Mouse (Mus musculus) heart, embryonic 16.5 days (tissue): Measurements from ENCODE around the gene C330007P06Rik. TPM values are rescaled to one million over a fixed set of nuclear protein-coding genes. Genes with fewer than 3 reads are reported as not detected.
"Not testable (repeated sequence)": the region's sequence is repeated elsewhere in the genome, so short reads cannot be mapped to it uniquely, and the experiment has no call there.

Source experiments
- ATAC-seq: fragments of 200-750 bp; cut with Nextera tagmentation; replicated peaks from 2 replicates; pipeline ENCODE4 v1.8.0; 2017; ENCODE audit warnings: moderate number of reproducible peaks; ENCODE audit not compliant: insufficient read depth, low FRiP score; ENCODE audit errors: extremely low read depth
- H3K27ac ChIP-seq: fragments of 300-500 bp; sonication (generic); 2 replicates; pipeline ENCODE4 v1.5.1; 2014; ENCODE audit warnings: mild to moderate bottlenecking, low read length, control low read depth, moderate library complexity
- H3K27me3 ChIP-seq: fragments of 300-500 bp; sonication (generic); 2 replicates; pipeline ENCODE4 v1.6.1; 2014; ENCODE audit warnings: low read length, mixed read lengths; ENCODE audit not compliant: control insufficient read depth, insufficient read depth
- H3K36me3 ChIP-seq: fragments of 300-500 bp; sonication (generic); 2 replicates; pipeline ENCODE4 v1.6.1; 2014; ENCODE audit not compliant: control insufficient read depth, insufficient read depth
- H3K4me1 ChIP-seq: fragments of 300-500 bp; sonication (generic); 2 replicates; pipeline ENCODE4 v1.6.1; 2014; ENCODE audit warnings: low read length, mixed read lengths; ENCODE audit not compliant: control insufficient read depth, insufficient read depth
- H3K4me2 ChIP-seq: fragments of 300-500 bp; sonication (generic); 2 replicates; pipeline ENCODE4 v1.6.1; 2014; ENCODE audit warnings: low read depth, mild to moderate bottlenecking, control low read depth, low read length
- H3K4me3 ChIP-seq: fragments of 300-500 bp; sonication (generic); 2 replicates; pipeline ENCODE4 v1.5.1; 2014; ENCODE audit warnings: mild to moderate bottlenecking, control low read depth, low read length
- H3K9ac ChIP-seq: fragments of 300-500 bp; sonication (generic); 2 replicates; pipeline ENCODE4 v1.6.1; 2014; ENCODE audit warnings: low read length, control low read depth
- H3K9me3 ChIP-seq: fragments of 300-500 bp; sonication (generic); replicated peaks from 2 replicates; pipeline ENCODE4 v1.6.1; 2016; ENCODE audit warnings: low read length; ENCODE audit not compliant: control insufficient read depth
- WGBS: fragments of 180-500 bp; shearing (Covaris S2); extraction: QIAGEN DNeasy Blood & Tissue Kit; methylation state at CpG from one replicate; pipeline ENCODE4 v1.1.7; 2014; 5-methylcytosine and 5-hydroxymethylcytosine counted together
- polyA plus RNA-seq: library from polyadenylated mRNA; unstranded; fragments of >200 nt; fragmentation: Nextera tagmentation; extraction: Ambion mirVana; gene quantifications from 2 replicates; pipeline ENCODE4 v1.2.1, GENCODE M21; 2015

The C330007P06Rik gene
- polyA plus RNA-seq, 1 experiment from 2014 or later = 20.4 TPM

GRCm38 (mm10) chrX:36808318-36808683 lies 65.6 kb downstream of the C330007P06Rik start:
- Histone ChIP-seq H3K4me2 (peak overlapping the region; percentile 64), H3K27ac (peak overlapping the region; percentile 64), H3K9ac (peak overlapping the region; percentile 70; the same call in 1 of the 2 replicates), H3K4me3 (peak overlapping the region; percentile 47), H3K9me3 (no peaks in the 10 kb centered on the region), H3K27me3 (no peaks in the 10 kb centered on the region), H3K36me3 (no peaks in the 10 kb centered on the region), H3K4me1 (peaks cover 7% of the 10 kb centered on the region; the same call in 1 of the 2 replicates)
- ATAC-seq = no peak
- 50% methylated on average over 6 of the region's 6 CpGs for WGBS

DNA sequence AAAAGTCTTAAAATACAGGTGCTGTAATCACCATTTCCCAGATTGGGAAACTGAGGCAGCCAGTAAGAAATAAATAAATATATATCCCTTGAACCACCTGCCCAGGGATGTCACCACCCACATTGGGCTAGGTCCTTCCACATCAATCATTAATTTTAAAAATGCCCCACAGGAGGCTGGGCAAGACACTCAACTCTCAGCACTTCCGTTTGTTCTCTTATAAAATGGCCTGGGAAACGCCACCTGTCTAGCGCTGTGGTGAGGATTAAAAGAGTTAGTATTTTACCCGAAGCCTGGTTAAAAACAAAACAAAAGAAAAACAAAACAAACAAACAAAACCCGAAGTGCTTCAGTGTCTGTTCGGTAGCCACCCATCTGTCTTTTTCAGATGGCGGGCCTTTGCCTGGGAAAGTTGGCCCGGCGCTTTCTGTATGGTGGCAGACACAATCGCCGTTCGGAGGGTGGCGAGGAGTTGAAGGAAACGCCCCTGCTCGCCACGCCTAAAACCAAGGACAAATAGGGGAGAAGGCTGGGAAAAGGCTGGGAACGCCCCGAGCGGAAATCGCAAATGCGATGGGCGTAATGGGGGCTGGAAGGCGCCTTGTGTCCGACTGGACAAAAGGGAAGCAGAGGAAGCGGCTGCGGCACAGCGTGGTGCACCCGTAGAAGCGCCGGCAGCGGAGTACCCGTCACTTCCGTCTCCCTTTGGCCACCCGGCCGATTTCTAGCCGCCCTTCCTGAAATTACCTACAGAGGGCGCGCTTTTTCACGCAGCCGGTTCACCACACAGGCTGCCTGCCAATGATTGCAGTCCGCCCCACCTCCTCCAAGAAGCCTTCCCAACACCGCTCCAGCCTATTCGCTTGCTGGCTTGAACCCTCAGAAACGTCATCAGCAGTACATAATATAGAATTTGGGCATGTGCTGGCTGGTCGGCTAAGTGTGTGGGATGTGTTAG lies 66.3 kb downstream of the C330007P06Rik start:
- peak; percentile 91 for ATAC-seq
- Histone ChIP-seq H3K4me1 (peaks cover 7% of the 10 kb centered on the region; the same call in 1 of the 2 replicates), H3K36me3 (no peaks in the 10 kb centered on the region), H3K27ac (peak overlapping the region; percentile 64), H3K27me3 (no peaks in the 10 kb centered on the region), H3K9me3 (no peaks in the 10 kb centered on the region), H3K4me2 (peak overlapping the region; percentile 64), H3K9ac (peak overlapping the region; percentile 70), H3K4me3 (peak overlapping the region; percentile 47)
- 12% methylated on average over 42 of the region's 45 CpGs for WGBS

DNA sequence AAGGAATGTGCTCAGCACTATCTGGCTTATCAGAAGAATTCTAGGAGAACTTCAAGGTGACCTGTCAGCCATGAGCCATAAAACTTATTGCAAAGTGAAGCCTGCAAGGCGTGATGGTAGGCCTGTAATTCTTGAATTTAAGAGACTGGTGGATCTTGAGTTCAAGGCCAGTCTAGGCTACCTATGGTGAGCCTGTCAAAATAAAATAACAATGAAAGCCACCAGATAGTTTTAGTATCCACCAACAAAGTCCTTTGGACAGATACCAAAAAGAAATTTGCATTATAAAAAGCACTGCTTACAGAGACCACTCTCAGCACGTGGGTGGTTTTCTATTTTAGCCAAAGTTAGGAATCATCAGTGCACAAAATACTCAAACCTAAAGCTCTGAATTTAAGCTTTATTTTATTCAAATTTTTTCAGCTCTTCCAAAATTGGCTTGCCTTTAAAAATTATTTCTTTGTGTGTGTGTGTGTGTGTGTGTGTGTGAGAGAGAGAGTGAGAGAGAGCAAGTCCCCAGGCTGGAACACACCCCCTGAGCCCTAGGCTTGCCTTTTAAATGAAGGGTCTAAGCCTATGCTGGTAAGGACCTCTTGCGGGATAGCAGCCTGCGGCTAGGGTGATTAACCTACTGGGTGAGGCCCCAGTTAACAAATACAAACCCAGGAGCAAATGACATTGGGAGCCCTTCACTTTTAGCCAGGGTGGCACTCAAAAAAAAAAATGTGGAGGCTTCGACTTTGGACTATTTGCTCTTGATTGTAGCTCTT lies 68.3 kb downstream of the C330007P06Rik start:
- H3K27me3 ChIP-seq = no peaks in the 10 kb centered on the region
- 58% methylated on average over 5 of the region's 5 CpGs for WGBS
- no peak overlapping the region for H3K4me3 ChIP-seq
- no peak overlapping the region for H3K4me2 ChIP-seq
- H3K9me3 ChIP-seq = no peaks in the 10 kb centered on the region
- H3K27ac ChIP-seq = no peak overlapping the region
- no peak overlapping the region for H3K9ac ChIP-seq
- no peaks in the 10 kb centered on the region for H3K36me3 ChIP-seq
- ATAC-seq = no peak
- H3K4me1 ChIP-seq = peaks cover 7% of the 10 kb centered on the region; the same call in 1 of the 2 replicates

GRCm38 (mm10) chrX:36804196-36804595 lies 69.7 kb downstream of the C330007P06Rik start:
- Histone ChIP-seq H3K4me3 (no peak overlapping the region), H3K9ac (no peak overlapping the region), H3K27me3 (no peaks in the 10 kb centered on the region), H3K4me2 (no peak overlapping the region), H3K9me3 (no peaks in the 10 kb centered on the region), H3K36me3 (no peaks in the 10 kb centered on the region), H3K4me1 (peaks cover 7% of the 10 kb centered on the region; the same call in 1 of the 2 replicates), H3K27ac (no peak overlapping the region)
- ATAC-seq = no peak
- WGBS = 51% methylated on average over 5 of the region's 5 CpGs

DNA sequence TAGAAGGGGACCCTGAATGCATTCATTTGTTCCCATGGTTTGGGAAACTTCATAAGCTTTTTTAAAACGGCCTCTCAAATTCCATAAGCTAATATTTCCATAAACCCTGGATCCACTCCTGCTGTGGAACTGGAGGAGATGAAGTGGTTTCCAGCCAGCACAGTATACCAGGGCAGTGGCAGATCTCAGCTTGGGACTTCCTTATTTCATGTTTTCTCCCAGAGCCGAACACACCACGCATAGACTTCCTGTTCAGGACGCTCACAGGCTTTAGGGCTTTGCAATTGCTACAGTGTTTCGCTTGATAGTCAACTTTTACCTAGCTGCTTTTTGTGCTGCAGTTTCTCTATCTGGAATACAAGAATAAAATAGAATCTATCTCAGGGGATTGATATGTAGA lies 70.7 kb downstream of the C330007P06Rik start:
- H3K36me3 ChIP-seq = no peaks in the 10 kb centered on the region; the same call in 1 of the 2 replicates
- no peak overlapping the region for H3K9ac ChIP-seq
- peaks cover 7% of the 10 kb centered on the region; the same call in 1 of the 2 replicates for H3K4me1 ChIP-seq
- WGBS = 70% methylated on average over 5 of the region's 5 CpGs
- H3K9me3 ChIP-seq = no peaks in the 10 kb centered on the region
- H3K27me3 ChIP-seq = no peaks in the 10 kb centered on the region
- no peak for ATAC-seq
- H3K4me2 ChIP-seq = no peak overlapping the region
- no peak overlapping the region for H3K27ac ChIP-seq
- H3K4me3 ChIP-seq = no peak overlapping the region

GRCm38 (mm10) chrX:36799131-36799879 lies 74.6 kb downstream of the C330007P06Rik start:
- Histone ChIP-seq H3K36me3 (peaks cover 6% of the 10 kb centered on the region; the same call in 1 of the 2 replicates), H3K27me3 (no peaks in the 10 kb centered on the region), H3K4me3 (no peak overlapping the region), H3K9ac (no peak overlapping the region), H3K4me2 (no peak overlapping the region), H3K4me1 (no peaks in the 10 kb centered on the region), H3K9me3 (no peaks in the 10 kb centered on the region; the same call in 1 of the 2 replicates), H3K27ac (no peak overlapping the region)
- ATAC-seq = no peak
- 44% methylated on average over 6 of the region's 6 CpGs for WGBS

GRCm38 (mm10) chrX:36796734-36797133 lies 77.2 kb downstream of the C330007P06Rik start:
- Histone ChIP-seq H3K9ac (peak overlapping the region; percentile 91), H3K4me3 (peak overlapping the region; percentile 76), H3K27ac (peak overlapping the region; percentile 94), H3K4me2 (peak overlapping the region; percentile 59)
- H3K36me3 ChIP-seq, H3K4me1 ChIP-seq, ATAC-seq, H3K9me3 ChIP-seq, H3K27me3 ChIP-seq: not testable (repeated sequence)
- WGBS = 43% methylated on average over 8 of the region's 8 CpGs

DNA sequence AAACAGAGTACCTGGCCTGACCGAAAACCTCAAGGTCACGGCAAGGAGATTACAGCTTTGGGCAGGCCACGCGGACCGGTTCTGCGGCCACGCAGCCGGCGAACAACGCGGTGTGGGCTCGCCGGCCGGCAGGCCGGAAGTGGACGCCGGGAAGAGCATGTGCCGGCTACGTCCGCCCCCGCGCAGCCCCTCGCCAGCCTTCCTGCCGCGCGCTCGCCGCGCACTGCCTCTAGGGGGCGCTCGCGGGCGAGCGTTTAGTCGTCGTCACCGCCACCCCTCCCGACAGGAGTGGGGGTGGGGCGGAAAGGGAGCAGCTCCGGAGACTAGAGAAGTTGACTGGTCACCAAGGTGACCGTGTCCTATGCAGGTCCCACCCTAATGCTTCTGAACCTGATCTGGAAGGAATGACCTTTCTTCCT lies 77.7 kb downstream of the C330007P06Rik start:
- Histone ChIP-seq H3K27ac (peak overlapping the region; percentile 94), H3K9me3 (no peaks in the 10 kb centered on the region; the same call in 1 of the 2 replicates), H3K9ac (peak overlapping the region; percentile 91), H3K4me3 (peak overlapping the region; percentile 76), H3K4me2 (peak overlapping the region; percentile 59), H3K4me1 (no peaks in the 10 kb centered on the region), H3K36me3 (peaks cover 6% of the 10 kb centered on the region; the same call in 1 of the 2 replicates), H3K27me3 (no peaks in the 10 kb centered on the region)
- 12% methylated on average over 32 of the region's 41 CpGs for whole genome bisulfite sequencing
- peak; percentile 77 for ATAC-seq
